Comparison of ENCODE assay signal across 8 mouse cellular contexts in the genomic region with DNA sequence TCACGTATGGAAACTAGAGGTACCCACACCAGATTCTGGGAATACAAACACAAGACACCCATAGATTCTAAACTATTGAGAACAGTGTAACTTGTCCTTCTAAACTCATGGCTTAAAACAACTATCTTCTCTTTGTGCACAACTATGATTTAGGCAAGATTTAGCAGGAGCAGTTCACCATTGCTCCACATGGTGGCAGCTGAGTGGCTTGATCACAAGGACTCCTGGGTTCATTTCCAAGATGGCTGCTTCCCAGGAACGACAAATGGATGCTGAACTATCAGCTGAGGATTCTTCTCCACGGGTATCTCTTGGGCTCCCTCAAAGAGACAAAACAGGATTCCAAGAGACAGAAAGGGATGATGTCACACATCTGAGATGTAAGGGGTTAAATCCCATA.
DNase-seq lines count a peak whose midpoint lies in the region; ATAC-seq and TF ChIP-seq lines count a peak whose summit lies in the region.

No protein-coding gene starts in this region.

- TF ChIP-seq POLR2A in limb, embryonic 14.5 days (IDR thresholded peaks at IDR 0.05; ENCODE audit: borderline replicate concordance, extremely low read depth, insufficient read depth, insufficient read length) = no peak

- H3K4me3 ChIP-seq in hindbrain, postnatal 0 days (ENCODE audit: low read length) = no peak overlapping the region
- H3K4me3 ChIP-seq in limb, embryonic 14.5 days (replicated peaks; ENCODE audit: low read length) = no peak overlapping the region

- no peak overlapping the region for H3K9ac ChIP-seq in hindbrain, postnatal 0 days (replicated peaks; ENCODE audit: low read length)
- no peak overlapping the region for H3K9ac ChIP-seq in limb, embryonic 14.5 days (ENCODE audit: low read depth, low read length, severe bottlenecking)

- no peaks in the 10 kb centered on the region for H3K4me1 ChIP-seq in hindbrain, postnatal 0 days (ENCODE audit: insufficient read depth, low read length)
- no peaks in the 10 kb centered on the region for H3K4me1 ChIP-seq in limb, embryonic 14.5 days (ENCODE audit: control insufficient read depth, insufficient read depth, low read length)

- WGBS in hindbrain, postnatal 0 days = 43% methylated on average over 3 of the region's 3 CpGs
- WGBS in limb, embryonic 14.5 days = 45% methylated on average over 3 of the region's 3 CpGs

- H3K4me2 ChIP-seq in hindbrain, postnatal 0 days (ENCODE audit: low read depth, low read length) = 0 out of 2 replicates have a peak overlapping the region, but pooled peaks have one; percentile 4
- H3K4me2 ChIP-seq in limb, embryonic 14.5 days (replicated peaks; ENCODE audit: low read depth, low read length, severe bottlenecking) = no peak overlapping the region

- no peak overlapping the region for H3K27ac ChIP-seq in hindbrain, postnatal 0 days
- no peak overlapping the region for H3K27ac ChIP-seq in limb, embryonic 14.5 days (replicated peaks; ENCODE audit: low read depth, low read length)

- H3K36me3 ChIP-seq in hindbrain, postnatal 0 days (ENCODE audit: insufficient read depth, low read length) = no peaks in the 10 kb centered on the region
- H3K36me3 ChIP-seq in limb, embryonic 14.5 days (ENCODE audit: control insufficient read depth, insufficient read depth, low read length) = no peaks in the 10 kb centered on the region

- no peak for ATAC-seq in frontal cortex, adult (ENCODE audit: low TSS enrichment)
- ATAC-seq in common myeloid progenitor, adult 5-6 weeks (replicated peaks; ENCODE audit: low read depth, poor library complexity, severe bottlenecking) = peak; percentile 83
- ATAC-seq in hindbrain, postnatal 0 days = no peak
- ATAC-seq in limb, embryonic 14.5 days (ENCODE audit: low FRiP score, low read depth) = no peak

- peak; percentile 22 for DNase-seq in frontal cortex, postnatal 25 days (ENCODE audit: low spot score in 2 of 2)
- DNase-seq in 3T3-L1 (ENCODE audit: low read depth, low spot score) = peak; percentile 85
- peak; percentile 46 to 47 for DNase-seq in adrenal gland, adult 18-20 months (ENCODE audit: low spot score in 2 of 2)
- peak; percentile 80 for DNase-seq in hindbrain, postnatal 0 days (ENCODE audit: low spot score)
- DNase-seq in limb, embryonic 14.5 days (ENCODE audit: low spot score) = peak; percentile 64
- peak; percentile 52 for DNase-seq in skeletal muscle tissue, adult 2 months (ENCODE audit: low read depth, low spot score)

- H3K27me3 ChIP-seq in hindbrain, postnatal 0 days (ENCODE audit: insufficient read depth, low read length) = no peaks in the 10 kb centered on the region
- H3K27me3 ChIP-seq in limb, embryonic 14.5 days (ENCODE audit: control insufficient read depth, insufficient read depth, low read length) = no peaks in the 10 kb centered on the region

- no peaks in the 10 kb centered on the region for H3K9me3 ChIP-seq in hindbrain, postnatal 0 days (ENCODE audit: low read length)
- no peaks in the 10 kb centered on the region for H3K9me3 ChIP-seq in limb, embryonic 14.5 days (ENCODE audit: control insufficient read depth, low read length)

- peak; percentile 86 for TF ChIP-seq CTCF in hindbrain, postnatal 0 days (IDR thresholded peaks at IDR 0.05; ENCODE audit: low read depth)

Comparison
In these comparisons a context has a peak if more than half of its experiments do, and no peak if none do; other contexts are left out.
1. DNase-seq: peak in every context shown above with its lines; median percentile 85 in 3T3-L1; 80 in hindbrain, postnatal 0 days; 64 in limb, embryonic 14.5 days; 52 in skeletal muscle tissue, adult 2 months; 46 in adrenal gland, adult 18-20 months; 22 in frontal cortex, postnatal 25 days.